Mouse (Mus musculus) lung, adult 2 months (tissue): ENCODE data around the gene Taz. TPM values are rescaled to one million over a fixed set of nuclear protein-coding genes. Genes with fewer than 3 reads are reported as not detected.

Experiments
- DNase-seq: peaks from one replicate; pipeline ENCODE4 v3.0.0; 2022
- H3K4me1 ChIP-seq: fragments of 200-500 bp; 2 replicates; pipeline ENCODE4 v1.6.1; 2011; ENCODE audit warnings: low read length; ENCODE audit not compliant: control insufficient read depth, insufficient read depth
- H3K4me3 ChIP-seq: fragments of 200-500 bp; replicated peaks from 2 replicates; pipeline ENCODE3; 2011; ENCODE audit warnings: low read depth, mild to moderate bottlenecking, control low read depth, low read length; ENCODE audit errors: extremely low read depth
- CTCF ChIP-seq: fragments of 200-500 bp; IDR thresholded peaks from 2 replicates; pipeline ENCODE4 v1.5.1; 2011; ENCODE audit warnings: mild to moderate bottlenecking, low read length, control low read depth; ENCODE audit not compliant: insufficient read depth
- POLR2A ChIP-seq: fragments of 200-500 bp; IDR thresholded peaks from 2 replicates; pipeline ENCODE4 v1.6.1; 2011; ENCODE audit warnings: low read depth, mild to moderate bottlenecking, control low read depth, low read length, borderline replicate concordance; ENCODE audit errors: extremely low read depth
- WGBS: fragments of 180-500 bp; shearing (Covaris S2); methylation state at CpG from one replicate; pipeline ENCODE4 v1.1.7; 2018; 5-methylcytosine and 5-hydroxymethylcytosine counted together
- polyA plus RNA-seq: library from polyadenylated mRNA; depleted of rRNA; stranded (reverse); fragments of >200 nt; gene quantifications from 2 replicates; pipeline ENCODE4 v1.2.3, GENCODE M21; 2012; rRNA removed

Gene Taz
- 99.6 and 108 TPM in 2 replicates for polyA plus RNA-seq

DNA sequence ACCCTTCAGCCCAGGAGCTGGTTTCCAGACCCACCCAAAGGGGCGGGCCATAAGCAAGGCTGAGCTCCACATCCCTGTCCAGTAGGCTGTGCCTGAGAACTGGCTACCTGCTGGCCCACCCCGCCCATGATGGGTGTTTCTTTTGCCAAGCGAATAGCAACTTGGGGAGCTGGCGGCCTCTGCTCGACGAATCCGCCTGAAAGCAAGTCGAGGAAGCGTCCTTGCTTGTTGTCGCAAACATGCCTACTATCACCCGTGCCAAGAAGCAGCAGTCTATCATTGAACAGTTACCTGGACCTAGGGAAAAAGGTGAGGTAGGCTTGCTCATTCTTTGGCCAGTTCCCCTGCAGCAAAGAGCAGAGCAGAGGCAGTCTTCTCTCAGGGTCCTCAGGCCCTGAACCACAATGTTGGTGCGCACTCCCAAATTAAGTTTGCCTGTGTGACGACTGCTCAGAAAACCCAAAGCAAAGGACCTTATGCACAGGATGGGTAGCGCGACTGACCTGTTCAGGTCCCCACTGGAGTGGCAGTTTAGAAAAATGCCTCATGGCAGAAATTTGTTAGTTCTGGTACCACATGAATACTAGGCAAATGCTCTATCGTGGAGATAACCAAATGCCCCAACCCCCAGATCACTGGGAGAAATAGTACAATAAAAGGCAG lies at the start of gene Taz, which contains the start of gene Dnase1l1:
TSS of gene Taz (plus strand) at position 181 of the 663 bp plus-strand sequence.
TSS of gene Dnase1l1 (minus strand) at position 606 of the 663 bp plus-strand sequence.
- WGBS = 25% methylated on average over 16 of the region's 16 CpGs
- H3K4me3 ChIP-seq = peak within 1 kb of the TSS; percentile 97
- no peaks in the 10 kb centered on the region for H3K4me1 ChIP-seq
- no peak for TF ChIP-seq CTCF
- peak; percentile 53; the same call in 1 of the 2 replicates for TF ChIP-seq POLR2A
- peak; percentile 70 for DNase-seq

DNA sequence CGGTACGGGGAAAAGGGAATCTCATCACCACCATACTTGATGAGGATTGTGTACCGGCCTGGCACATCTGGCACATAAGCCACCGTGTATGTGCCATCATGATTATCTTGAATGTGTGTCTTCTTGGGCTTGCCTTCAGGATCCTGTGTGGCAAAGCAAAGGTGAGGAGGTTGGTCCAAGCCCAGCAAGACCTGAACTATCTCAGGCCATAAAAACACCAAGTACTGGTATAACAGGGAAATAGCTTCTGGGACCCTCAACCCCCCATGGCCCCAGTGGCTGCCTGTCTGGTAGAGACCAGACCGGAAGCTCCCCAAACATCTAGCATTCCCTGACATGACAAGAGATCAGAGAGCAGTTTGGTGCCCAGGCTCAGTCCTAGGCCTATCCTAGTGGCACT lies 48.5 kb upstream of the Taz start:
- TF ChIP-seq CTCF = no peak
- no peak for TF ChIP-seq POLR2A
- no peaks in the 10 kb centered on the region for H3K4me1 ChIP-seq
- WGBS = 92% methylated on average over 5 of the region's 5 CpGs
- no peak for DNase-seq
- H3K4me3 ChIP-seq = no peak overlapping the region

DNA sequence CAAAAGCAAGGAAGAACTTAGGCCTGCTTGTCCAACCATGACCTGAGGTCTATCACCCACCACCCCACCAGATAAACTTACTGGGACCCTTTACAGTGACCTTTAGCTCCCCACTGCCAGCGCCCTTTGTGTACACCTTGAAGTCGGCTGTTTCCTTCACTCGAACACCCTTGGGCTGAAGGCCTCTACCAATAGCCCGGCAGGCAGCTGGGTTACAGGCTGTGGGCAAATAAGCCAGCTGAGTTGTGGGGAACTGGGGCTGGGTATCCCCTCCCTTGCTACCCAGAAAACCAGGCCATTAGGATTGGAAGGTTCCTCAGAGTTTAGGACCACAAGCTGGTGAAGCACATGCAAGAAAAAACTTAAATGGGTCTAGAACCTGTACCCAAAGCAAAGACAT lies 41.4 kb upstream of the Taz start:
- WGBS = 85% methylated on average over 4 of the region's 4 CpGs
- TF ChIP-seq POLR2A (no peak), CTCF (no peak)
- H3K4me3 ChIP-seq = no peak overlapping the region
- no peaks in the 10 kb centered on the region for H3K4me1 ChIP-seq
- DNase-seq = no peak

DNA sequence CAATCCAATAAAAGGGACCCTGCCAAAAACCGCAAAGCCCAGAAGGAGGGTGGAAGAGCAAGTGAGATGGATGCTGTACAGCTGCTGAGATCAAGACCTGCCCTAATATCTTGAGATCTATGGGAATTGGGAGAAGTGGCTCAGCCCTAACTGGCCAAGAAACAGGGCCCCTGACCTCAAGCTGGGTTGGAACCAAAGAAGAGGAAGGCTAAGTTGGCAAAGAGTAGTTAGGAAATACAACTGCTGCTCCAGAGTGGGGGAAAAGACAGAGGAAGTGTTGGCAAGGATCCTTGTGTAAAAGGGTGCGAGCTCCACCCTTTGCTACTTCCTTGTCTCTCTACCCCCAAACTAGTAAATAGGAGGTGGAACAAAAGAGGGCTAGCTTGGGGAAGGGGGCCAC lies 38.3 kb upstream of the Taz start:
- 59% methylated on average over 2 of the region's 2 CpGs for WGBS
- H3K4me3 ChIP-seq = peak overlapping the region; percentile 50
- peak; percentile 12 for DNase-seq
- no peaks in the 10 kb centered on the region for H3K4me1 ChIP-seq
- no peak for TF ChIP-seq CTCF
- TF ChIP-seq POLR2A = no peak

DNA sequence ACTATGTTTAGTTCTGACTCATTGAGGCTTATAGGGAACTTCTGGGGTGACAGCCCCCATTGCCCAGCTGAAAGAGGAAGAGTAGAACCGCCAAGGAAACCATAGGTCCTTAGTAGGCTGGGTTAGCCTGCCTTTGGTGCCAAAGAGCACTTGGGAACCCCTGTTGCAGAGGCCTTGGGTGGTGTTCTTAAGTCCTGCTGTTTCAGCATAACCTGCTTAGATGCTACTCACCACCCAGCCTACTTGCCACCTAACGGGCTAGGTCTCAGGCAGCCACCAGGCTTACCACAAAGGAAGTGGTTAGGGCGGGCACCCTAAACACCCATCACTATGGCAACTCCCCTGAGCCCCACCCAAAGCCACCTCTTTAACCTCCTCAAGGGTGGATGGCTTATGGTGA lies 37.9 kb upstream of the Taz start:
- WGBS = 42% methylated on average over 3 of the region's 3 CpGs
- DNase-seq = peak; percentile 16
- TF ChIP-seq CTCF (no peak), POLR2A (no peak)
- no peaks in the 10 kb centered on the region for H3K4me1 ChIP-seq
- H3K4me3 ChIP-seq = peak overlapping the region; percentile 50

DNA sequence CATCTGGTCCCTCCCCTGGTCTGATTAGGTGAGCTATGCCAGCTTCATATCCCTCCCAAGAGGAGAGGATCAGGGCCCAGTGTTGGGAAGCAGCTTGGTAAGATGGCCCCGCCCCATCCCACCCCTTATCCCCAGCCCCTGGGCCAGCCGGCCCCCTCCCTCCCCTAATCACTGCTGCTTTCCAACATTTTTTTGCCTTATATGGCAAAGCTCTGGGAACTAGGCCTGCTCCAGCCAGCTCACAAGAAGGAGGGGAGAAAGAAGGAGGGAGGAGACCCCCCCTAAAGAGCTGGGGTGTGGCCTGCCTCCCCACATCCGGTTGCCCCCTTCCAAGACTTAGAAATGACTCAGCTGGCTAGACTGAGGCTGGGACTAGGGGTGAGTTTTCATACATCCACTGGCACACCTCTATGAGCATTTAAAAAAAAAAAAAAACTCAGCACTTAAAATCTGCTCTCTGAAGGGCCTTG lies 37.1 kb upstream of the Taz start:
- Histone ChIP-seq H3K4me3 (peak overlapping the region; percentile 25), H3K4me1 (no peaks in the 10 kb centered on the region)
- WGBS = 45% methylated on average over 3 of the region's 3 CpGs
- peak; percentile 31 for DNase-seq
- no peak for TF ChIP-seq CTCF
- no peak for TF ChIP-seq POLR2A

DNA sequence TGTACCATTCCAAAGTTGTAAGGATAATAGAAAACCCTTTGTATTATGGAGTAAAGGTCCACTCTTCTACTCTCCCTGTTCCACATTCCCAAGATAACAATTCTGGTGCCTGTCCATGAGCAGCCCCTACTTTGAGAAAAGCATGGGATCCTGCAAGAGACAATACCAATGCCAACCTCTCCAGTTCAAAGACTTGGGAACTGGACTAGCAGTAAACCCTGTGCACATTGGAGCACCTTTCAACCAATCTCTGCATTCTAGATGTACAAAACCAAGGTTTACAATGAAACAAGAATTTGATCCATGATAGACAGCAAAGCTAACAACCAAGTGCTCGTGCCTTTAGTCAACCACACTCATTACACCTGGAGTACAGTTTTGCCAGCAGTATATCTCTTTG lies 36.6 kb upstream of the Taz start:
- Histone ChIP-seq H3K4me3 (peak overlapping the region; percentile 79), H3K4me1 (no peaks in the 10 kb centered on the region; the same call in 1 of the 2 replicates)
- no peak for DNase-seq
- TF ChIP-seq CTCF (no peak), POLR2A (no peak)
- 28% methylated on average over 1 of the region's 1 CpGs for WGBS

DNA sequence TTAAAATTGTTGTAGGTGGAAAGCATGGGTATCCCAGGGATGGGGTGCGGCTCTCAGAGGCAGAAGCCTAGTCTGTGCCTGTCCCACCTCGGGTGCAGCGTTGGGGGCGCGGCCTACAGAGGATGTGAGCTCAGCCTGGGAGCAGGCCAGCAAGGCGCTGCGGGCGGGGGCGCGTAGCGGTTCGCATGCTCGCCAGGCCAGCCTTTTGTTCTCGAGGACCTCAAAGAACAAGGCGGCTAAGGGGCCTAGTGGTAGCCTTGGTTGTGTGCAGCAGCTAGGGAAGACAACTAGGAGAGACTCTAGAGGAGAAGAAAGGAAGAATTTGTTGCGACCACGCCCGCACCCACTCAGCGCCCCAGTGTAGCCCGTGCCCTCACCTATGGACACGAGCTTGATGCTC lies 36.0 kb upstream of the Taz start:
- Histone ChIP-seq H3K4me3 (peak overlapping the region; percentile 79), H3K4me1 (no peaks in the 10 kb centered on the region; the same call in 1 of the 2 replicates)
- peak; percentile 73 for DNase-seq
- WGBS = 43% methylated on average over 21 of the region's 21 CpGs
- TF ChIP-seq CTCF = no peak
- TF ChIP-seq POLR2A = peak; percentile 56; the same call in 1 of the 2 replicates

DNA sequence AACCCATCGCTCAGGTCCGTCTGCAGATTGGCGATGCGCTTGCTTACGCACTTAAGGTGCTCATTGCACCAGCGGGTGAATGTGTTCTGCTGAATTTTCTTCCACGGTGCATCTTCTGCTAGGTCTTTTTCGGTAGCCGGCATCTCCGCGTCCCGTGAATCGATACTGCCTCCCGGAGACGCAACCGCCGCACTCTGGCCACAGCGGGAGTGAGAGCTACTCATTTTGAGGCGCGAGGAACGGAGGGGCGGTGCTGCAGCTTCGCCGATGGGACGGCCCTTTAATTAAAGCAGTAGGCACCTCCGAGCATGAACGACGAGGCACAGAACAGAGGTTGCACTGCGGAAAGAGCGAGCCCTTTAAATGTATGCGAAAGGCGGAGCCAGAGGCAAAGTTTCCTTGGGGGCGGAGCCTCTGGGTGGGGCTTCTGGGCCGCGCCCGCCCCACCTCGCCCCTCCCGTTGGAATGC lies 35.5 kb upstream of the Taz start:
- peak overlapping the region; percentile 79 for H3K4me3 ChIP-seq
- WGBS = 35% methylated on average over 38 of the region's 38 CpGs
- peak; percentile 76 for DNase-seq
- TF ChIP-seq CTCF (no peak), POLR2A (peak; percentile 98)
- no peaks in the 10 kb centered on the region; the same call in 1 of the 2 replicates for H3K4me1 ChIP-seq

DNA sequence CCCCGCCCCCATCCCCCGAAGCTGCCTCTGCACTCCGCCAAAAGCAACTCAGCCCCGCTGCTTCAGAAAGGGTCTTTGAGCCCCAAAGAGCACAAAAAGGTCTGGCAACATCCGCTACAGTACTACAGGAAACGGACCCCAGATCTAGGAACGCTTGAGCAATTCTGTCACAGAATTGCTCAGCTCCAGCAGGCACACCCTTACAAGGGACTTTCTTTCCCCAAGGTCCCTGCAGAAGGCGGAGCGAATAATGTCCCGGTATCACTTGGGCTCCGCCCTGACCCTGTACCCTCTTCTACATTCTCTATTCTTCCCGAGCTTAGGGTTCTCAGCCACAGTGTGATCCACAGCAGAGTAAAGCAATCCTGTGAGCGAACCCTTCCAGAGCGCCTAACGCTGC lies 35.0 kb upstream of the Taz start:
- DNase-seq = peak; percentile 39
- H3K4me3 ChIP-seq = peak overlapping the region; percentile 78
- WGBS = 31% methylated on average over 15 of the region's 15 CpGs
- no peaks in the 10 kb centered on the region; the same call in 1 of the 2 replicates for H3K4me1 ChIP-seq
- TF ChIP-seq CTCF = no peak
- no peak for TF ChIP-seq POLR2A
